Comparison of ENCODE assay signal across 9 mouse cellular contexts in the genomic region with DNA sequence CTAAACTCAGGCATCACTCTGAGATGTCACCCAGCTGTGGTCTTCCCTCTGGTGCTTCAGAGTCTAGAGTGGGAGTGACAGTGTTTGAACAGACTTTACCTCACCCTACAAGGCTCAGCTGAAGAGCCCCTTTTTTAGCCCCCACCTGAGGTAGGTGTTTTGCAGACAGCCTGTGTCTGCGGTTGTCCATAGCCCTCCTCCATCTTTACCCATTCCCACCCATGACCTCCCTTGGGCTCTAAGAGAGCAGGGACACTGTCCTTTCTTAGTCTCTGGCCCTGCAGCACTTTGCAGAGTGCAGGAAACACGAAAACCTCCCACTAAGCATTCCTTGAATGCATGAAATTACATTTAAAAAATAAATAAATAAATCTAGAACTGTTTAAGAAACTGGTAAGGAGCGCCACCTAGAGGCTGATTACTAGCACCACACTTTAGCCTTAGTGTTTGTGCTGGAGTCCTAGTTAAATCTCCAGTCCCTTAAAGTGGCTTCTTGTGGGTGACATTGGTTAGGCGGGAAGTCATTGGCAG.
DNase-seq lines count a peak whose midpoint lies in the region; ATAC-seq and TF ChIP-seq lines count a peak whose summit lies in the region.
"Had no signal": no experiment of that assay in that cellular context is flagged by ENCODE, and none has a peak within 500 bp of the region (broad histone marks: within the 10 kb centered on the region; RNA-seq: fewer than 3 reads in every experiment).

No protein-coding gene starts in this region.

- H3K27ac ChIP-seq in bone marrow macrophage, adult 2 months (ENCODE audit: insufficient read depth, low read depth, low read length): no peak overlapping the region
- peak overlapping the region; percentile 58 for H3K27ac ChIP-seq in embryonic facial prominence, embryonic 15.5 days (replicated peaks)
- H3K27ac ChIP-seq in hindbrain, postnatal 0 days: no peak overlapping the region
- H3K27ac ChIP-seq in midbrain, embryonic 15.5 days: peak overlapping the region; percentile 36; the same call in 1 of the 2 replicates
- H3K27ac ChIP-seq: limb, embryonic 12.5 days had no signal

- H3K27me3 ChIP-seq in embryonic facial prominence, embryonic 15.5 days: no peaks in the 10 kb centered on the region
- no peaks in the 10 kb centered on the region for H3K27me3 ChIP-seq in hindbrain, postnatal 0 days (ENCODE audit: insufficient read depth, low read length)
- H3K27me3 ChIP-seq in midbrain, embryonic 15.5 days (replicated peaks): no peaks in the 10 kb centered on the region
- H3K27me3 ChIP-seq: limb, embryonic 12.5 days had no signal

- ATAC-seq in embryonic facial prominence, embryonic 15.5 days (ENCODE audit: insufficient number of reproducible peaks, low FRiP score, low TSS enrichment, low read depth): 0 out of 2 replicates have a peak, but pooled peaks have one; percentile 20
- peak; percentile 43; the same call in 1 of the 2 replicates for ATAC-seq in hindbrain, postnatal 0 days
- ATAC-seq in midbrain, embryonic 15.5 days (replicated peaks): peak; percentile 60; the same call in 1 of the 2 replicates

- peak; percentile 37 for DNase-seq in gastrocnemius, postnatal 10 days
- DNase-seq in gastrocnemius, postnatal 14 days: no peak
- peak; percentile 89 for DNase-seq in hindbrain, postnatal 0 days (ENCODE audit: low spot score)
- peak; percentile 49 for DNase-seq in left cerebral cortex, adult 11 months (ENCODE audit: low spot score)
- DNase-seq in yolk sac, embryonic 10.5 days (ENCODE audit: low spot score): peak; percentile 24

- no peak overlapping the region for H3K9ac ChIP-seq in embryonic facial prominence, embryonic 15.5 days
- H3K9ac ChIP-seq in hindbrain, postnatal 0 days (replicated peaks; ENCODE audit: low read length): no peak overlapping the region
- no peak overlapping the region for H3K9ac ChIP-seq in midbrain, embryonic 15.5 days
- H3K9ac ChIP-seq: limb, embryonic 12.5 days had no signal

- H3K36me3 ChIP-seq in embryonic facial prominence, embryonic 15.5 days: no peaks in the 10 kb centered on the region
- H3K36me3 ChIP-seq in hindbrain, postnatal 0 days (ENCODE audit: insufficient read depth, low read length): no peaks in the 10 kb centered on the region
- H3K36me3 ChIP-seq in midbrain, embryonic 15.5 days (replicated peaks): no peaks in the 10 kb centered on the region
- H3K36me3 ChIP-seq: limb, embryonic 12.5 days had no signal

- H3K4me1 ChIP-seq in bone marrow macrophage, adult 2 months (ENCODE audit: control insufficient read depth, insufficient read depth, low read length): no peaks in the 10 kb centered on the region
- H3K4me1 ChIP-seq in embryonic facial prominence, embryonic 15.5 days: peaks cover 30% of the 10 kb centered on the region
- H3K4me1 ChIP-seq in hindbrain, postnatal 0 days (ENCODE audit: insufficient read depth, low read length): no peaks in the 10 kb centered on the region; the same call in 1 of the 2 replicates
- H3K4me1 ChIP-seq in midbrain, embryonic 15.5 days: peaks cover 38% of the 10 kb centered on the region

- no peak for TF ChIP-seq POLR2A in bone marrow macrophage, adult 2 months (IDR thresholded peaks at IDR 0.05; ENCODE audit: borderline replicate concordance, low read depth, low read length)

- peak; percentile 24; the same call in 1 of the 2 replicates for TF ChIP-seq CTCF in bone marrow macrophage, adult 2 months (IDR thresholded peaks at IDR 0.05; ENCODE audit: low read depth, low read length)
- peak; percentile 91 for TF ChIP-seq CTCF in hindbrain, postnatal 0 days (IDR thresholded peaks at IDR 0.05; ENCODE audit: low read depth)

- H3K9me3 ChIP-seq in embryonic facial prominence, embryonic 15.5 days (replicated peaks): no peaks in the 10 kb centered on the region
- H3K9me3 ChIP-seq in hindbrain, postnatal 0 days (ENCODE audit: low read length): no peaks in the 10 kb centered on the region
- no peaks in the 10 kb centered on the region for H3K9me3 ChIP-seq in midbrain, embryonic 15.5 days
- H3K9me3 ChIP-seq: limb, embryonic 12.5 days had no signal

- WGBS in embryonic facial prominence, embryonic 15.5 days: 12% methylated on average over 4 of the region's 4 CpGs
- WGBS in hindbrain, postnatal 0 days: 17% methylated on average over 4 of the region's 4 CpGs
- WGBS in midbrain, embryonic 15.5 days: 20% methylated on average over 4 of the region's 4 CpGs

- H3K4me3 ChIP-seq in bone marrow macrophage, adult 2 months (ENCODE audit: insufficient read depth, low read length): no peak overlapping the region
- no peak overlapping the region for H3K4me3 ChIP-seq in embryonic facial prominence, embryonic 15.5 days (replicated peaks)
- H3K4me3 ChIP-seq in hindbrain, postnatal 0 days (ENCODE audit: low read length): no peak overlapping the region
- no peak overlapping the region for H3K4me3 ChIP-seq in midbrain, embryonic 15.5 days
- H3K4me3 ChIP-seq: limb, embryonic 12.5 days had no signal

- H3K4me2 ChIP-seq in embryonic facial prominence, embryonic 15.5 days (replicated peaks): no peak overlapping the region
- no peak overlapping the region for H3K4me2 ChIP-seq in hindbrain, postnatal 0 days (ENCODE audit: low read depth, low read length)
- H3K4me2 ChIP-seq in midbrain, embryonic 15.5 days: no peak overlapping the region
- H3K4me2 ChIP-seq: limb, embryonic 12.5 days had no signal

- intact Hi-C loops in gastrocnemius, postnatal 14 days (cut with DNase I; ENCODE audit: low total_unique reads): loop anchor here (2.0 to 10.0 kb wide), 4 partner anchors 52 to 279 kb away; a partner anchor contains a TSS

Comparison
In these comparisons a context has a peak if more than half of its experiments do, and no peak if none do; other contexts are left out.
1. H3K27ac ChIP-seq: peak in embryonic facial prominence, embryonic 15.5 days (single experiment) and midbrain, embryonic 15.5 days (single experiment); none in bone marrow macrophage, adult 2 months (single experiment) and hindbrain, postnatal 0 days (single experiment).
2. Peak in every context shown above with its lines, with median percentiles within 50 percentile points of each other: ATAC-seq.